Mouse (Mus musculus) adrenal gland, postnatal 10 days (tissue): ENCODE measurements around the gene Mblac1. TPM values are rescaled to one million over a fixed set of nuclear protein-coding genes. Genes with fewer than 3 reads are reported as not detected.

Experiments used
- DNase-seq: peaks from one replicate; pipeline ENCODE4 v3.0.0; 2021; ENCODE audit warnings: mixed read lengths
- long read RNA-seq, 2 experiments: library from polyadenylated mRNA; stranded (forward); transcript quantifications; one replicate each; pipeline ENCODE4 v2.0.0; 2021
- total RNA-seq, 2 experiments: library from RNA; stranded (reverse); gene quantifications; 2 replicates each; pipeline ENCODE4 v1.2.3; 2021

The Mblac1 gene
- total RNA-seq, result 1 to 10 TPM; 8.1 to 9.4 TPM
- long read RNA-seq, experiment 1, transcript Mblac1-201 (1 exons, 1,308 nt), result major isoform, 8 of 8 reads
- long read RNA-seq, experiment 1, partial matches to known transcripts, result 0 of 8 reads
- long read RNA-seq, experiment 1, other reads (novel, unspliced or antisense), result 0 of 8 reads
- long read RNA-seq, experiment 2, transcript Mblac1-201 (1 exons, 1,308 nt), result major isoform, 11 of 11 reads
- long read RNA-seq, experiment 2, partial matches to known transcripts, result 0 of 11 reads
- long read RNA-seq, experiment 2, other reads (novel, unspliced or antisense), result 0 of 11 reads

- DNase-seq, result peak; percentile 89
Measured at GRCm38 (mm10) chr5:138193771-138194727, at the start of gene Mblac1. Gene Mblac1, plus strand, starts transcription at chr5:138194314.

GRCm38 (mm10) chr5:138154390-138154789, 39.7 kb upstream of the Mblac1 start:
- no peak for DNase-seq

GRCm38 (mm10) chr5:138155443-138155976, 38.6 kb upstream of the Mblac1 start, which contains the start of gene Zfp113:
Gene Zfp113, minus strand, starts transcription at chr5:138155744.
- peak; percentile 89 for DNase-seq

GRCm38 (mm10) chr5:138160224-138160762, 33.8 kb upstream of the Mblac1 start:
- DNase-seq, result no peak

GRCm38 (mm10) chr5:138160842-138161665, 33.1 kb upstream of the Mblac1 start, which contains the start of gene Cops6:
Gene Cops6, plus strand, starts transcription at chr5:138161071.
- DNase-seq, result peak; percentile 97

- no peak for DNase-seq
Measured at GRCm38 (mm10) chr5:138163046-138163445, 31.1 kb upstream of the Mblac1 start.

- no peak for DNase-seq
Measured at GRCm38 (mm10) chr5:138163610-138164009, 30.5 kb upstream of the Mblac1 start.

- DNase-seq, result no peak
Measured at GRCm38 (mm10) chr5:138165594-138165993, 28.5 kb upstream of the Mblac1 start.

- DNase-seq, result peak; percentile 98
Measured at GRCm38 (mm10) chr5:138170936-138171561, 23.1 kb upstream of the Mblac1 start.

- peak; percentile 98 for DNase-seq
Measured at GRCm38 (mm10) chr5:138171695-138172491, 22.2 kb upstream of the Mblac1 start, which contains the start of the genes Ap4m1 and Mcm7. Gene Ap4m1, plus strand, starts transcription at chr5:138172002. Gene Mcm7, minus strand, starts transcription at chr5:138172422.

- no peak for DNase-seq
Measured at GRCm38 (mm10) chr5:138173217-138173616, 20.9 kb upstream of the Mblac1 start.

- peak; percentile 87 for DNase-seq
Measured at GRCm38 (mm10) chr5:138186950-138187638, 7.0 kb upstream of the Mblac1 start, which contains the start of the genes Taf6 and Cnpy4. Gene Taf6, minus strand, starts transcription at chr5:138187451. Gene Cnpy4, plus strand, starts transcription at chr5:138187485.

GRCm38 (mm10) chr5:138187661-138188306, 6.3 kb upstream of the Mblac1 start:
- DNase-seq, result peak; percentile 73

- DNase-seq, result peak; percentile 49
Measured at GRCm38 (mm10) chr5:138194755-138195345, 736 bp downstream of the Mblac1 start.

GRCm38 (mm10) chr5:138195463-138195862, 1.3 kb downstream of the Mblac1 start:
- no peak for DNase-seq

GRCm38 (mm10) chr5:138199576-138199975, 5.5 kb downstream of the Mblac1 start:
- DNase-seq, result peak; percentile 40

- DNase-seq, result no peak
Measured at GRCm38 (mm10) chr5:138202086-138202485, 8.0 kb downstream of the Mblac1 start.

- DNase-seq, result peak; percentile 44
Measured at GRCm38 (mm10) chr5:138207253-138207652, 13.1 kb downstream of the Mblac1 start.
